Mouse (Mus musculus) forebrain, embryonic 16.5 days (tissue): ENCODE results near the gene Gm45234. TPM values are rescaled to one million over a fixed set of nuclear protein-coding genes. Genes with fewer than 3 reads are reported as not detected.

Source experiments
- ATAC-seq: fragments of 200-750 bp; cut with Nextera tagmentation; 2 replicates; pipeline ENCODE4 v1.8.0; 2017; ENCODE audit warnings: mild to moderate bottlenecking, moderate library complexity
- H3K27ac ChIP-seq: fragments of 300-500 bp; sonication (generic); 2 replicates; pipeline ENCODE4 v1.5.1; 2014; ENCODE audit warnings: low read length, control low read depth
- H3K27me3 ChIP-seq: fragments of 300-500 bp; sonication (generic); replicated peaks from 2 replicates; pipeline ENCODE4 v1.6.1; 2014; ENCODE audit warnings: low read length; ENCODE audit not compliant: control insufficient read depth, insufficient read depth
- H3K36me3 ChIP-seq: fragments of 300-500 bp; sonication (generic); 2 replicates; pipeline ENCODE4 v1.6.1; 2014; ENCODE audit not compliant: control insufficient read depth, insufficient read depth
- H3K4me1 ChIP-seq: fragments of 300-500 bp; sonication (generic); replicated peaks from 2 replicates; pipeline ENCODE4 v1.6.1; 2014; ENCODE audit warnings: low read length; ENCODE audit not compliant: control insufficient read depth, insufficient read depth
- H3K4me2 ChIP-seq: fragments of 300-500 bp; sonication (generic); 2 replicates; pipeline ENCODE4 v1.6.1; 2014; ENCODE audit warnings: mild to moderate bottlenecking, low read length, control low read depth
- H3K4me3 ChIP-seq: fragments of 300-500 bp; sonication (generic); replicated peaks from 2 replicates; pipeline ENCODE4 v1.5.1; 2014; ENCODE audit warnings: mild to moderate bottlenecking, low read length, control low read depth
- H3K9ac ChIP-seq: fragments of 300-500 bp; sonication (generic); replicated peaks from 2 replicates; pipeline ENCODE4 v1.6.1; 2014; ENCODE audit warnings: low read depth, low read length, control low read depth
- H3K9me3 ChIP-seq: fragments of 300-500 bp; sonication (generic); 2 replicates; pipeline ENCODE4 v1.6.1; 2016; ENCODE audit warnings: low read length; ENCODE audit not compliant: control insufficient read depth
- WGBS: fragments of 180-500 bp; shearing (Covaris S2); extraction: QIAGEN DNeasy Blood & Tissue Kit; methylation state at CpG from one replicate; pipeline ENCODE4 v1.1.7; 2014; 5-methylcytosine and 5-hydroxymethylcytosine counted together
- polyA plus RNA-seq: library from polyadenylated mRNA; unstranded; fragments of >200 nt; fragmentation: Nextera tagmentation; extraction: Ambion mirVana; gene quantifications from 2 replicates; pipeline ENCODE4 v1.2.1, GENCODE M21; 2015

The Gm45234 gene
- polyA plus RNA-seq, 1 experiment from 2014 or later, result not detected

GRCm38 (mm10) chr6:124769101-124769765 is 13.4 kb upstream of the Gm45234 start, which contains the start of gene Eno2:
Eno2 (minus strand) TSS chr6:124769673.
- Histone ChIP-seq H3K9me3 (no peaks in the 10 kb centered on the region), H3K4me3 (peak within 1 kb of the TSS; percentile 62), H3K4me1 (peaks cover 14% of the 10 kb centered on the region), H3K27me3 (no peaks in the 10 kb centered on the region), H3K36me3 (no peaks in the 10 kb centered on the region), H3K9ac (peak within 1 kb of the TSS; percentile 77), H3K27ac (peak within 1 kb of the TSS; percentile 37; the same call in 1 of the 2 replicates), H3K4me2 (peak within 1 kb of the TSS; percentile 86)
- WGBS, result under 1% methylated on average over 42 of the region's 54 CpGs
- peak; percentile 89 for ATAC-seq

GRCm38 (mm10) chr6:124768704-124769044 is 12.9 kb upstream of the Gm45234 start:
- Histone ChIP-seq H3K4me2 (peak overlapping the region; percentile 86), H3K36me3 (no peaks in the 10 kb centered on the region), H3K4me3 (peak overlapping the region; percentile 62), H3K27ac (no peak overlapping the region), H3K27me3 (no peaks in the 10 kb centered on the region), H3K4me1 (peaks cover 14% of the 10 kb centered on the region), H3K9ac (peak overlapping the region; percentile 77), H3K9me3 (no peaks in the 10 kb centered on the region)
- 9% methylated on average over 9 of the region's 9 CpGs for WGBS
- ATAC-seq, result no peak

- peak overlapping the region; percentile 86 for H3K4me2 ChIP-seq
- no peak for ATAC-seq
- no peak overlapping the region for H3K27ac ChIP-seq
- H3K4me3 ChIP-seq, result peak overlapping the region; percentile 62
- no peaks in the 10 kb centered on the region for H3K9me3 ChIP-seq
- no peak overlapping the region for H3K9ac ChIP-seq
- H3K36me3 ChIP-seq, result no peaks in the 10 kb centered on the region
- H3K4me1 ChIP-seq, result peaks cover 14% of the 10 kb centered on the region
- H3K27me3 ChIP-seq, result no peaks in the 10 kb centered on the region
- 25% methylated on average over 19 of the region's 19 CpGs for WGBS
Measured at GRCm38 (mm10) chr6:124767920-124768703, 12.3 kb upstream of the Gm45234 start.

- WGBS, result 37% methylated on average over 4 of the region's 4 CpGs
- H3K36me3 ChIP-seq, result no peaks in the 10 kb centered on the region
- no peaks in the 10 kb centered on the region for H3K9me3 ChIP-seq
- peaks cover 14% of the 10 kb centered on the region for H3K4me1 ChIP-seq
- H3K9ac ChIP-seq, result no peak overlapping the region
- no peaks in the 10 kb centered on the region for H3K27me3 ChIP-seq
- no peak overlapping the region for H3K27ac ChIP-seq
- no peak for ATAC-seq
- H3K4me3 ChIP-seq, result no peak overlapping the region
- no peak overlapping the region for H3K4me2 ChIP-seq
Measured at GRCm38 (mm10) chr6:124767536-124767919, 11.7 kb upstream of the Gm45234 start.

- Histone ChIP-seq H3K27ac (no peak overlapping the region), H3K4me2 (no peak overlapping the region), H3K27me3 (no peaks in the 10 kb centered on the region), H3K4me3 (no peak overlapping the region), H3K4me1 (peaks cover 14% of the 10 kb centered on the region), H3K9me3 (no peaks in the 10 kb centered on the region), H3K36me3 (no peaks in the 10 kb centered on the region), H3K9ac (no peak overlapping the region)
- ATAC-seq, result no peak
- WGBS, result 85% methylated on average over 7 of the region's 7 CpGs
Measured at GRCm38 (mm10) chr6:124765951-124766350, 10.1 kb upstream of the Gm45234 start.

- Histone ChIP-seq H3K9ac (no peak overlapping the region), H3K4me1 (peaks cover 34% of the 10 kb centered on the region), H3K27me3 (no peaks in the 10 kb centered on the region), H3K4me3 (no peak overlapping the region), H3K36me3 (no peaks in the 10 kb centered on the region), H3K4me2 (no peak overlapping the region), H3K27ac (peak overlapping the region; percentile 95), H3K9me3 (no peaks in the 10 kb centered on the region)
- WGBS, result 2% methylated on average over 5 of the region's 5 CpGs
- no peak for ATAC-seq
Measured at GRCm38 (mm10) chr6:124759259-124759658, 3.4 kb upstream of the Gm45234 start.

DNA sequence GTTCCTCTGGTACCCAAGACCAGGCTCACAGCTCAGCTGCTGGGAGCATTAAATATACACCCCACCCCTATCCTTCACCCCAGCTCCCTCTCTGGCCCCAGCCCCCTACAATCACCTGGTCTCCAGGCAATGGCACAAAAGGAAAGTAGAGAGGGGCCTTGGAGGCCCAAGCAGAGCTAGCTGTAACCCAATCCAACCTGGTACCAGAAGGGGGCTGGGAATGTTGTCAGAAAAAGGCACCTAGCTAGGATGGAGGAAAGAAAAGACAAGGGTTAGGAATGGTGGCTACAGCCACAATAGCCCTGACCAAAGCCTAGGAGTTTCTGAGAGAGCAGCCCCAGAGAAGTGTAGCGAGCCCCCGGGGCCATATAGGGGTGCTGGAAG is 3.0 kb upstream of the Gm45234 start:
- H3K4me2 ChIP-seq, result no peak overlapping the region
- H3K9ac ChIP-seq, result no peak overlapping the region

GRCm38 (mm10) chr6:124757909-124758848 is 2.4 kb upstream of the Gm45234 start:
- peaks cover 43% of the 10 kb centered on the region for H3K4me1 ChIP-seq
- H3K4me3 ChIP-seq, result peak overlapping the region; percentile 64
- H3K4me2 ChIP-seq, result peak overlapping the region; percentile 54
- H3K9me3 ChIP-seq, result no peaks in the 10 kb centered on the region
- H3K9ac ChIP-seq, result peak overlapping the region; percentile 82
- H3K27ac ChIP-seq, result peak overlapping the region; percentile 95
- H3K36me3 ChIP-seq, result no peaks in the 10 kb centered on the region
- peak; percentile 27 for ATAC-seq
- 20% methylated on average over 5 of the region's 5 CpGs for WGBS
- no peaks in the 10 kb centered on the region for H3K27me3 ChIP-seq

More for the DNA sequence above, 3.0 kb upstream of the Gm45234 start:
- H3K36me3 ChIP-seq, result no peaks in the 10 kb centered on the region
- peaks cover 37% of the 10 kb centered on the region for H3K4me1 ChIP-seq
- H3K27ac ChIP-seq, result peak overlapping the region; percentile 95
- no peaks in the 10 kb centered on the region for H3K27me3 ChIP-seq
- no peak for ATAC-seq
- 48% methylated on average over 2 of the region's 2 CpGs for WGBS
- no peaks in the 10 kb centered on the region for H3K9me3 ChIP-seq
- H3K4me3 ChIP-seq, result no peak overlapping the region
